15 mouse cellular contexts compared by ENCODE assay signal in the genomic region with DNA sequence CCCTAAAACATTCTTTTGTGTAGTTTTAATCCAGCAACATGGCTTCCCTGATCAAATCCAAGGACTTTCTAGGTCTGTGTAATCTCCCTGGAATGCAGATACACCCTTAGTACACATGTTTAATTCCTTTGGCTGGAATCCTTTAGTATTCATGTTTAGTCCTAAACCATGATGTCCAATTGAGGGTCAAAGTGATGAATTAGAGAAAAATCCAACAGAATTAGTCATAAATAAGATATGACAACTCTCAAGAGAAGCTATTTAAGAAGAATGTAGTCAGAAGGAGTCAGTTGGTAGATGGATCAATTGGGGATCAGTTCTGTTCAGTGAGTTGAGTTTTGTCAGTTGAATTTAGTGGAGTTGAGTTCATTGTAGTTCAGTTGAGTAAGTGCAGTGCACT.
"Had no signal": no experiment of that assay in that cellular context is flagged by ENCODE, and none has a peak within 500 bp of the region (broad histone marks: within the 10 kb centered on the region; RNA-seq: fewer than 3 reads in every experiment).

No protein-coding gene starts in this region.

- H3K9me3 ChIP-seq: midbrain, embryonic 10.5 days; midbrain, embryonic 12.5 days; neural tube, embryonic 12.5 days; stomach, embryonic 15.5 days had no signal

- DNase-seq: lung, adult 18-20 months; lung, embryonic 14.5 days; lung, postnatal 10 days; lung, postnatal 4 days; midbrain, embryonic 14.5 days; right cerebral cortex, postnatal 14 days; thymus, adult 2 months; thymus, postnatal 25 days; thymus, postnatal 4 days had no signal

- H3K9ac ChIP-seq: lung, embryonic 14.5 days; midbrain, embryonic 12.5 days; neural tube, embryonic 12.5 days; stomach, embryonic 15.5 days had no signal

- ATAC-seq: midbrain, embryonic 16.5 days had no signal

- H3K36me3 ChIP-seq: midbrain, embryonic 10.5 days; midbrain, embryonic 12.5 days; neural tube, embryonic 12.5 days; stomach, embryonic 15.5 days had no signal

- H3K27me3 ChIP-seq: midbrain, embryonic 12.5 days; neural tube, embryonic 12.5 days; stomach, embryonic 15.5 days had no signal

- H3K27ac ChIP-seq: midbrain, embryonic 10.5 days; midbrain, embryonic 12.5 days; neural tube, embryonic 12.5 days; stomach, embryonic 15.5 days; stomach, postnatal 0 days had no signal

- H3K4me3 ChIP-seq: midbrain, embryonic 10.5 days; midbrain, embryonic 12.5 days; neural tube, embryonic 12.5 days; stomach, embryonic 15.5 days had no signal

- H3K4me2 ChIP-seq: lung, embryonic 14.5 days; midbrain, embryonic 12.5 days; neural tube, embryonic 12.5 days; stomach, embryonic 15.5 days had no signal

- H3K4me1 ChIP-seq: midbrain, embryonic 10.5 days; midbrain, embryonic 12.5 days; neural tube, embryonic 12.5 days; stomach, embryonic 15.5 days had no signal
